ENCODE assay signal across 9 mouse cellular contexts in genomic region chr14:16200969-16201638, GRCm38 (mm10). TPM values are rescaled to one million over a fixed set of nuclear protein-coding genes. Genes with fewer than 3 reads are reported as not detected.
DNase-seq lines count a peak whose midpoint lies in the region; ATAC-seq and TF ChIP-seq lines count a peak whose summit lies in the region.
"Had no signal": no experiment of that assay in that cellular context is flagged by ENCODE, and none has a peak within 500 bp of the region (broad histone marks: within the 10 kb centered on the region; RNA-seq: fewer than 3 reads in every experiment).

No protein-coding gene starts in this region.

- H3K4me2 ChIP-seq in heart, embryonic 16.5 days (ENCODE audit: low read depth, low read length), result peak overlapping the region; percentile 35; the same call in 1 of the 2 replicates
- peak overlapping the region; percentile 9; the same call in 1 of the 2 replicates for H3K4me2 ChIP-seq in midbrain, embryonic 11.5 days

- TF ChIP-seq CTCF in cerebellum, adult 2 months (IDR thresholded peaks at IDR 0.05; ENCODE audit: borderline replicate concordance, insufficient read depth, low read depth, low read length), result no peak

- H3K27me3 ChIP-seq in heart, embryonic 16.5 days (ENCODE audit: control insufficient read depth, insufficient read depth, low read length), result no peaks in the 10 kb centered on the region
- no peaks in the 10 kb centered on the region for H3K27me3 ChIP-seq in cerebellum, adult 2 months (ENCODE audit: control insufficient read depth, insufficient read depth, low read length)
- H3K27me3 ChIP-seq in midbrain, embryonic 11.5 days (ENCODE audit: control insufficient read depth, insufficient read depth, low read length), result no peaks in the 10 kb centered on the region

- 0 out of 2 replicates have a peak, but pooled peaks have one; percentile 32 for ATAC-seq in heart, embryonic 16.5 days (replicated peaks; ENCODE audit: extremely low read depth, insufficient read depth, low FRiP score)
- peak; percentile 95 for ATAC-seq in midbrain, embryonic 11.5 days (ENCODE audit: low FRiP score)

- peaks cover 10% of the 10 kb centered on the region for H3K4me1 ChIP-seq in heart, embryonic 16.5 days (ENCODE audit: control insufficient read depth, insufficient read depth, low read length)
- peaks cover 5% of the 10 kb centered on the region; the same call in 1 of the 2 replicates for H3K4me1 ChIP-seq in cerebellum, adult 2 months (ENCODE audit: control insufficient read depth, insufficient read depth, low read length)
- H3K4me1 ChIP-seq in midbrain, embryonic 11.5 days (ENCODE audit: control insufficient read depth, insufficient read depth, low read length), result peaks cover 15% of the 10 kb centered on the region

- DNase-seq in heart, adult 18-20 months, result no peak
- peak; percentile 74 to 75 for DNase-seq in cerebellum, adult 2 months
- DNase-seq in frontal cortex, postnatal 14 days (ENCODE audit: low spot score in 2 of 2), result peak; percentile 52 to 63
- peak; percentile 63 to 67 for DNase-seq in kidney, postnatal 4 days
- DNase-seq in midbrain, embryonic 11.5 days (ENCODE audit: low spot score, missing footprints), result peak; percentile 94
- DNase-seq in spleen, adult 12 weeks (ENCODE audit: low spot score), result no peak
- no peak for DNase-seq in urinary bladder, adult 18-20 months (ENCODE audit: low spot score in 2 of 2)

- TF ChIP-seq POLR2A in cerebellum, adult 2 months (IDR thresholded peaks at IDR 0.05; ENCODE audit: borderline replicate concordance, insufficient read depth, low read length), result no peak

- H3K4me3 ChIP-seq in heart, embryonic 16.5 days (ENCODE audit: low read length), result no peak overlapping the region
- H3K4me3 ChIP-seq in cerebellum, adult 2 months (replicated peaks; ENCODE audit: insufficient read depth, low read depth, low read length), result no peak overlapping the region
- no peak overlapping the region for H3K4me3 ChIP-seq in midbrain, embryonic 11.5 days (ENCODE audit: low read depth, low read length)

- no peaks in the 10 kb centered on the region for H3K36me3 ChIP-seq in heart, embryonic 16.5 days (ENCODE audit: control insufficient read depth, insufficient read depth)
- no peaks in the 10 kb centered on the region for H3K36me3 ChIP-seq in midbrain, embryonic 11.5 days (ENCODE audit: control insufficient read depth, insufficient read depth, low read length)
- H3K36me3 ChIP-seq: G1E had no signal

- H3K9me3 ChIP-seq in heart, embryonic 16.5 days (replicated peaks; ENCODE audit: control insufficient read depth, low read length), result no peaks in the 10 kb centered on the region
- H3K9me3 ChIP-seq in midbrain, embryonic 11.5 days (ENCODE audit: control insufficient read depth, low read length), result no peaks in the 10 kb centered on the region
- H3K9me3 ChIP-seq: G1E had no signal

- WGBS in heart, embryonic 16.5 days, result 40% methylated on average over 8 of the region's 8 CpGs
- 18% methylated on average over 8 of the region's 8 CpGs for WGBS in cerebellum, adult 2 months
- 23% methylated on average over 8 of the region's 8 CpGs for WGBS in midbrain, embryonic 11.5 days

- H3K27ac ChIP-seq in heart, embryonic 16.5 days (ENCODE audit: low read length), result no peak overlapping the region; the same call in 1 of the 2 replicates
- peak overlapping the region; percentile 1; the same call in 1 of the 2 replicates for H3K27ac ChIP-seq in cerebellum, adult 2 months (ENCODE audit: insufficient read depth, low read length)
- H3K27ac ChIP-seq in midbrain, embryonic 11.5 days (ENCODE audit: low read depth, low read length), result peak overlapping the region; percentile 27

- no peak overlapping the region for H3K9ac ChIP-seq in heart, embryonic 16.5 days (ENCODE audit: low read length)
- no peak overlapping the region for H3K9ac ChIP-seq in midbrain, embryonic 11.5 days (ENCODE audit: low read length)

RNA-seq across cellular contexts. Expression of gene Ngly1, which starts 48.0 kb away (rescaled TPM):
- 30.2 and 32.7 TPM in 2 replicates for polyA plus RNA-seq in heart, embryonic 16.5 days (2015; fragmentation: Nextera tagmentation; extraction: Ambion mirVana)
- total RNA-seq in heart, adult 18-20 months (2021), result 10 to 100 TPM; 30.8 to 34.5 TPM
- polyA plus RNA-seq in cerebellum, adult 2 months (2012; rRNA removed), result 21.4 and 23.7 TPM in 2 replicates
- polyA plus RNA-seq in midbrain, embryonic 11.5 days (2014; fragmentation: Nextera tagmentation; extraction: Ambion mirVana), result 22.0 and 24.7 TPM in 2 replicates

RNA-seq across cellular contexts. Expression of gene Oxsm, which starts 48.5 kb away (rescaled TPM):
- polyA plus RNA-seq in heart, embryonic 16.5 days (2015; fragmentation: Nextera tagmentation; extraction: Ambion mirVana), result 4.0 and 4.7 TPM in 2 replicates
- 10 to 100 TPM; 21.5 to 24.8 TPM for total RNA-seq in heart, adult 18-20 months (2021)
- polyA plus RNA-seq in cerebellum, adult 2 months (2012; rRNA removed), result 6.0 and 7.2 TPM in 2 replicates
- polyA plus RNA-seq in midbrain, embryonic 11.5 days (2014; fragmentation: Nextera tagmentation; extraction: Ambion mirVana), result 1.3 and 1.8 TPM in 2 replicates

Comparison
In these comparisons a context has a peak if more than half of its experiments do, and no peak if none do; other contexts are left out.
1. DNase-seq: peak in cerebellum, adult 2 months (2 of 2), frontal cortex, postnatal 14 days (2 of 2), kidney, postnatal 4 days (2 of 2) and midbrain, embryonic 11.5 days (single experiment); none in heart, adult 18-20 months (0 of 2), spleen, adult 12 weeks (single experiment) and urinary bladder, adult 18-20 months (0 of 2).